Mouse (Mus musculus): ENCODE measurements around the gene Rgl1.

Rgl1 gene

GRCm38 (mm10) chr1:152587431-152587830, 178.7 kb downstream of the Rgl1 start:
- no peak for DNase-seq (ENCODE audit: low spot score)

- DNase-seq (ENCODE audit: low spot score): no peak
Observed at GRCm38 (mm10) chr1:152585385-152585984, 180.7 kb downstream of the Rgl1 start.

GRCm38 (mm10) chr1:152584933-152585332, 181.2 kb downstream of the Rgl1 start:
- no peak for DNase-seq (ENCODE audit: low spot score)

- DNase-seq (ENCODE audit: low spot score): no peak
Observed at GRCm38 (mm10) chr1:152581127-152581905, 184.8 kb downstream of the Rgl1 start.

GRCm38 (mm10) chr1:152578944-152579343, 187.2 kb downstream of the Rgl1 start:
- DNase-seq (ENCODE audit: low spot score): no peak

- no peak for DNase-seq (ENCODE audit: low spot score)
Observed at GRCm38 (mm10) chr1:152578108-152578721, 187.9 kb downstream of the Rgl1 start.

- DNase-seq (ENCODE audit: low spot score): no peak
Observed at GRCm38 (mm10) chr1:152576614-152577144, 189.5 kb downstream of the Rgl1 start.

GRCm38 (mm10) chr1:152575096-152575495, 191.1 kb downstream of the Rgl1 start:
- no peak for DNase-seq (ENCODE audit: low spot score)

- DNase-seq (ENCODE audit: low spot score): no peak
Observed at GRCm38 (mm10) chr1:152573470-152574059, 192.6 kb downstream of the Rgl1 start.

GRCm38 (mm10) chr1:152572755-152573469, 193.2 kb downstream of the Rgl1 start:
- DNase-seq (ENCODE audit: low spot score): no peak

GRCm38 (mm10) chr1:152571340-152571739, 194.8 kb downstream of the Rgl1 start:
- DNase-seq (ENCODE audit: low spot score): no peak

GRCm38 (mm10) chr1:152570681-152571080, 195.5 kb downstream of the Rgl1 start:
- DNase-seq (ENCODE audit: low spot score): no peak

- no peak for DNase-seq (ENCODE audit: low spot score)
Observed at GRCm38 (mm10) chr1:152563282-152563681, 202.9 kb downstream of the Rgl1 start.

- DNase-seq (ENCODE audit: low spot score): no peak
Observed at GRCm38 (mm10) chr1:152562877-152563276, 203.3 kb downstream of the Rgl1 start.

- no peak for DNase-seq (ENCODE audit: low spot score)
Observed at GRCm38 (mm10) chr1:152560477-152560876, 205.7 kb downstream of the Rgl1 start.

GRCm38 (mm10) chr1:152556576-152557281, 209.4 kb downstream of the Rgl1 start:
- DNase-seq (ENCODE audit: low spot score): no peak

GRCm38 (mm10) chr1:152555944-152556573, 210.1 kb downstream of the Rgl1 start:
- peak; percentile 44 for DNase-seq (ENCODE audit: low spot score)

- no peak for DNase-seq (ENCODE audit: low spot score)
Observed at GRCm38 (mm10) chr1:152553912-152554547, 212.1 kb downstream of the Rgl1 start.

GRCm38 (mm10) chr1:152550973-152551372, 215.2 kb downstream of the Rgl1 start:
- no peak for DNase-seq (ENCODE audit: low spot score)

- no peak for DNase-seq (ENCODE audit: low spot score)
Observed at GRCm38 (mm10) chr1:152550544-152550943, 215.6 kb downstream of the Rgl1 start.

All from urinary bladder, postnatal 25 days (tissue).